Mouse (Mus musculus) thymus, postnatal 0 days (tissue): ENCODE measurements at regions not wholly inside any gene's neighbourhood (a gene's known extent, or its start where the extent isn't known, plus 50 kb on each side); places are given as distances from the start of the nearest gene placed in this dataset.
"Not testable (repeated sequence)": the region's sequence is repeated elsewhere in the genome, so short reads cannot be mapped to it uniquely, and the experiment has no call there.

Source experiments
- DNase-seq: peaks from one replicate; pipeline ENCODE4 v3.0.0-alpha.2; 2015; ENCODE audit warnings: low spot score

DNA sequence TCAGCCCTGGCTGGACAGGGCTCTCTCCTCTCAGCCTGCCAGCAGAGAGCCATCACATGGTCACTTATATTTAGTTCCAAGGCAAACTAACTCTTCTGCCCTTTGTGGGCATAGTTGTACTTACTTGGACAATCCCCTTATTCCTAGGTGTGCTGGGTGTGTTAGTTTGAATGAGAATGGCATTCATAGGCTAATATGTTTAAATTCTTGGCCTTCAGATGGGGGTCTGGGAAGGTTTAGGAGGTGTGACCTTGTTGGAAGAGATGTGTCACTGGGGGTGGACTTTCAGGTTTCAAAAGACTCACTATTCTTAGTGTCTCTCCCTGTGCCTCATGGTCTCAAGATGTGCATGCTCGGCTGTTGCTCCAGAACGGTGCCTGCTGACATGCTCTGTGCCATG, 250.5 kb upstream of the Myo3a start:
- no peak for DNase-seq

DNA sequence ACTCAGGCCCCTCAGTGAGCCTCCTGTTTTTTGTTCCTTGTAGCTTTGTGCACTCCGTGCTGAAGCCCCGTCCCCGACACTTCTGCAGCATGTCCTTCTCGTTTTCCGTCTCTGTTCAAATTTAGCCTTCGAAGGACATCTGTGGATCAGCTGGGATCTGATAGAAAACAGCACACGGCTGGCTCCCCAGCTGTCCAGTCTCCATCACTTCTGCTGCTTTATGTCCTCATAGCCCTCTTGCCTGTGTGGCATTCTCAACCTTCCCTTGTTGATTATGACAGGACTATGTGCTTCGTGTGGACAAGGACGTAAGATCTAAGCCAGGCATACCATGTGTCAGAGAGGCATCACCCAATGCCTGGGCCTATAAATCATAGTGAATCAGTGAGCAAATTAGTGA, 247.1 kb upstream of the Myo3a start:
- DNase-seq: no peak

DNA sequence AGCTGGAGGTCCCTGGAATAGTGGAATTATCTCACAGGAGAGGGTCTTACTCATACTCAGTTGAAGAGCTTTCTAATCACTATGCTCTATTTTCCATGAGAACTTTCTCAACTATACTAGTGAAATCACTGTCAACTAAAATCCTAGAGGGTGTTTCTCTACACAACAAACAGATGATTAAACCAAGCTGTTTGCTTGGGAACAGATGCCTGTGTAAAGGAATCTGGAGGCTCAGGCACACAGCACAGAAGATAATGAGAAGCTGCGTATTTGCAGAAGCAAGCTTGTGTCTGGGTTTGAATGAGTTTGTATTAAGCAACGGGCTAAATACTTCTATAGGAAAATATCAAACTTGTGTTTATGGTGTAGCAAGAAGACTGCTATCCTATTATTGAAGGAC, 202.9 kb upstream of the Myo3a start:
- no peak for DNase-seq

DNA sequence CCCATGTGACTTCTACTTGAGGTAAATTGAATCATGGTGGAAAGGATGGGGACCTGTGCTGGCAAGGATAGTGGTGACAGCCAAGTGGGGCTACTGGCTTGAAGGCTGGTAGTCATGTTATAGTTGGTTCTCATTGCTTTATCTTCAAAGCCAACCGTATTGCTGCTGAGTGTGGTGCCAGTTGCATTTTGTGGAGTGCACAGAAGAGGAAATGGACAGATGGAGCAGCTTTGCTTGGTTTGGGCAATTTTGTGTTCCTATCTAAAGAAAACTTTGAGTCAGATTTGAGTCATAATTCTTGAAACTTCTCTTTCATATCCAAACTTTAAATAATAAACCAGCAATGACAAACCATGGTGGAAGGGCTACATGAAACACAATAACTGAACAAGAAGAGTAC, 200.5 kb upstream of the Myo3a start:
- DNase-seq: no peak

DNA sequence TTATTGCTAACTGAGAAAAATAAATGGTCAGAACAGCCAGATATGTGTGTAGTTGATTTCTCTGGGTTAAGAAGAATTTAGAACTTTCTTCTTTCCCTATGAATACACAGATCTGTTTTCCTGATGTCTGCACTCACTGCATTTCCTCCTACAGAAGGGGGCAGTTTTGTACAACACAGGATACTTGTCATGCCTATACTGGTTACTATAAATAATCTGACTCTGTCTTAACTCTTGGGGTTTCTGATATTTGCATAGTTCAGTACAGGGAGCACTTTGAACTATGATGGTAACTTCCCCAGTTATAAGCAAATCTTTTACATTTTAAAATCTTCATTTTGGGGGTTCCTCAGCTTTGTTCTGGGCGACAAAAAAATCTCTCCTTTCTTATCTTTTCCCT, 198.7 kb upstream of the Myo3a start:
- DNase-seq: no peak

DNA sequence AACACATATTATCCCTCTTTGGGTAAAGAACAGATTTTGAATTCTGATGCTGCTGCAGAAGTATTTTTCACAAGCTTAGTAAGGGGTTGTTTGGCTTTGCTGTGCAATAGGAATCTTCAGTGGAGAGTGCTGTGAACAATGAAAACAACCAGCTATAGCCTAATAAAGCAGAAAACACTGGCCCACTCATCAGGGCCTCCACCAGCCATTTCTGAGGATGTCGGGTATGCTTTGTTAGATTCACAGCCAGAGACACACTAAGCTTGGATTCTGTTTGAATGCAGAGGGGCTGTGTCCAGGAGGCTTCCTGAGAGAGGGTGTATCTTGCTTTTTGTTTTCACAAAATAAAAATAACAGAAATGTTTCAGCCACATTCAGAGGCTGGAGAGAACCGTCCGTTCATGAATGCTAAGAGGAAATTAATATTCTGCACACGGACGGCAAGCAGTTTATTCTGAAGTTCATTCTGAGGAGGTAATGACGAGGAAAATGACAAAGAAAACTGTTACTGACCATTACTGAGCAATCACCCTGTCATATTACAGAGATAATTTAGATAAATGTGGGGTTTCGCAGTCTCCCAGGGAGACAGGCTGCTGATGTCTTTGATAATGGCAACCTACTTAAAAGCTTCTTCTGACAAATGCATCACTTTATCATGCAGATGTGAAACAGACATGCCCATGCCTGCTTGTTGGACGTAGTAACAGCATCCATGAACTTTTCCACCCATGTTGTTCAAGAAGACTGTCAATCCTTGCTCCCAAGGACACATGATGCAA, 198.1 kb upstream of the Myo3a start:
- no peak for DNase-seq

DNA sequence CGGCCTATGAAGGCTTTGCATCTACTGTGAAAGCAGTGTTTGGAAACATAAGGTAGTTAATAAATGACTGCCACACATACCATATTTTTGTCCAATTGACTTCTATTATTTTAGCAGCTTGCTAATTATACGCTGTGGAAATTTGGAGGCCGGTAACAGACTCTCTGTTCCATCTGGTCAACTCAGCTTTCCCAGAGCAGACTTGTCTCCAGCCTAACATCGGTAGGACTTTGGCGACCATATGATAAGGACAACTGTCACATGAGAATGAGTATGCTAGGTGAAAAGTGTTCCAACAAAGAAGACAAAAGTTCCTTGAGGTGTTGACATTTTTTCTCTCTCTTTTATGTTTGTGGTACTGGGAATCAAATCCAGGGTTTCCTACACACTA, 197.5 kb upstream of the Myo3a start:
- no peak for DNase-seq

DNA sequence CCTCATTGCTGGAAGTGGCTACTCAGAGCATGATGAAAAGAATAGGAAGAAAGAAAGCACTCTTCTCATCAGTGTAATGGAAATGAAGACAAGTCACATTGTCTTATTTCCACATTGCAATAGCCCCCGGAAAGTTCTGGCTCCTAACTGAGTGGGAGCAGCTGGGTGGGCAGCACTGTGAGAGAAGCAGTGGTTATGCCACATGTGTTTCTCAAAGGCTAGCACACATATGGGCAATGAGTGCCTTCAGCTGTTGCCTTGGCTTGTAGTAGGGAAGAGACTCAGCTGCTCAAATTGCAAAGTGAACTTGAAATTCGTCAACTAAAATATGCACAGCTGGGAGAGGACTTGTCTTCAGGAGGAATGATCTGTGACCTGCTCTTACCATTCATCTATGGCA, 190.5 kb upstream of the Myo3a start:
- no peak for DNase-seq

DNA sequence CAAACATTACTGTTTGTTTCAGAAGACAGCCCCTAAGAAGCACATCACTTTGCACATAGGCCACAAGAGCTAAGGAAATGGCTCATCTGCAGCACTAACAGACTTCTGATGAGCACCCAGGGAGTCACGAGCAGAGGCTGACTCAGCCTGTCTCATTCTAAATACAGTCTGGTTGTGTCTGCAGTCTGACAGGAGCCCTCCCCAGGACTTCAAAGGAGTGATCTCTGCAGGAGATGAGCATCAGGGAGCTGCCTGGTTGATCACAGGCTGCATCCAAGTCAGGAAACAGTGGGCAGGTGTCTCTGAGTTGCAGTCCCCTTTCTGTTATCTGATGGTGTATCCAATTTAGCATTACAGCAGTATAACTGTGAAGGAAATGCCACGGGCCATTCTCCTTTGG, 188.5 kb upstream of the Myo3a start:
- DNase-seq: no peak

DNA sequence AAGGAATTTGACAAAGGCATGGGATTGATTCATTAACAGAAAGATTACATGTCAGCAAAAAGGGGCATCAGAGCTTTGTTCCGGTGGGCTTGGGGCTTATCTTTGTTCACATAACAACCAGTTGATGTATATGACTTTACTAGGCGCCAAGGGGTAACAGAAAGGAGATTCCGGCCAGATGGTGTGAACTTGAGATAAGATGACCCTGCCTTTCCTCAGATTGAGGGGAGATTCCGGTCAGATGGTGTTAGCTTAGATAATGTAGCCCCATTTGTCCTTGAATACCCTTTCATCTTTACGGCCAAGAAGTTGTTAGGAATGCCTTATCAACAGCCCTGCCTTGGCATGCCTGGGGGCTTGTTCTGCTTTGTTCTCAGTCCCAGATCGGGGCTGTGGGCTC, 183.4 kb upstream of the Myo3a start:
- DNase-seq: not testable (repeated sequence)

DNA sequence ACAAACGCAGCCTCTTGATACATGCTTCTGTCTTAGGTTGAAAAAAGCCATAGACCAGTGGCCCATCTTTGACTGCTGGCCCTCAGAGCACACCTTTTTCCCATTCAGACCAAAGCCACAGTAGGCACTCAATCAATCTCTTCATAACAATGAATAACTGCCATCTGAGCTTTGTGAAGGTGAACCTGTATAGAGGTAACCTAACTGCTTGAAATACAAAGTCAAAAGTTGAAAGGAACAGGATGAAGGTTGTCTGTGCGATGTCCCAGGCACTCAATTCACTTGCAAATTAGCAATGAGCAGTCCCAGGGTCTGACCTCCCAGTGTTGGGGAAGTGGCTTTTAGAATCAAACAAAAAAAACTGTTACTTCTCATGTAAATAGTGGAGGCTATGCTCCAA, 182.4 kb upstream of the Myo3a start:
- DNase-seq: no peak

DNA sequence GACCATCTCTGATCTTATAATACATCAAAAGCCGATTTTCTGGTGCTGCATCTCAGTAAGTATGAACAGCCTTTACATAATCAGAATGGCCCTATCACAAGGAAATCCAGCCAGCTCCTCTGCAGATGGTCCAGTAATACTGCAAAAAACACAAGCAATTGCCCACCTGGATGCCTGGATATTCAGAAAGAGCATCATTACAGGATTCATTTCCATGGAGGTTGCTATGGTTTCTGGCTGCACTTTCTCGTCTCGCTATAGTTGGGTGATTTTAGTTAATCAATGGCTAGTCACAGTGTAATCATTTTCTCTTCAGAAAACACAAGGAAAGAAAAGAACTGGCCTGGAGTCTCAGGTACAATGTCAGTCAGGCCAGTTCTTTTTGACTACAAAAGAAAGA, 179.8 kb upstream of the Myo3a start:
- DNase-seq: no peak

DNA sequence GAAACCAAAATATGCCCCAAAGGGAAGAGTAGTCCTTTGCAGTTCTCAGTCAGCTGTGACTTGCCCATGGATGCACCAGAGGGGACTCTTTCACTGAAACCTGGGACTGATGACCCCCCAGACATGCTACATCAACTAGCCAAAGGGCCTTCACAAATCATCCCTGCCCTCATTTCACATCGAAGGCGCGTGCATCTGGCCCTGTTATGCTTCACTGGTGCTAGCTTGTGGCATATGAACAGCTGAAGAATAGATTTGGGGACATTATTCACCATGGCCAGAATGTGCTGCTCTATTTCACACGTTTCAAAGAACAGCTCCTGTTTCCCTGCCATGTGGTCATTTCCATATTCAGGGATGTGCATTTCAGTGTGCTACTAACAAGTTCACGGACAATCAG, 160.8 kb upstream of the Myo3a start:
- DNase-seq: no peak

DNA sequence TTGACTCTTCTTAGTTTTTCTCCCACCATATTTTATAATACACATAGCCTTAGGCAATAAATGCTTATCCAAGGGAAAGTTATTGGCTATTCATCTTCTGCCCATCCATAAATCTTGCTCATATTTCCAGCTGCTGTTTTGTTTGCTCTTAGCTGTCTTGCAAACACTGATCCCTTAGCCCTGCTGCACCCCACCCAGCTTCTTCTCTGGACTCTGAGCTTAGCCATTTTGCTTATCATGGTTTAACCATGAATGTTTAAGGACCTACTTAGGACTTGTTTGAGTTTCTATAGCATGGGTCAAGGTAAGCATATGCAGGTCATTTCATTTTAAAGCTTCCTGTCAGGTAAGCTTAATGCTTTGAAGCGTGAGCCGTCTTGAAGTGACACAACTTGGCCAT, 130.5 kb upstream of the Myo3a start:
- no peak for DNase-seq

DNA sequence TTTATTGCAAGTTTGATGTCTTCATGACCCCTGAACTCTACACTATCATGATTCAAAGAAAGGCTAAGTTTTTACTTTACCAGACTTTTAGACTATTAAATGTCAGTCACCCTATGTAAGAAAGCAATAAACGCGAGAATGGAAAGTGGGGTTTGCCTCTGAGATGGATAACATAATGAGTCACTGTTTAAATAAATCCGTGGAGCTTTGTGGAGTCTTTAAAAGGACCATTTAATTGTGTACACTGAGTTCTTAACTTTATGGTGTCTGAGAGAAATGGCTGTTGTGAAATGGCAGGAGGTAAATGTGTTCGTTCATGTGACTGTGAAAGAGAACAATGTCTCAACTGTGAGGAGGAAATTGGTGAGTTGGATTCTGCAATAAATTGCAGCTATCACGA, 122.2 kb upstream of the Myo3a start:
- DNase-seq: no peak

DNA sequence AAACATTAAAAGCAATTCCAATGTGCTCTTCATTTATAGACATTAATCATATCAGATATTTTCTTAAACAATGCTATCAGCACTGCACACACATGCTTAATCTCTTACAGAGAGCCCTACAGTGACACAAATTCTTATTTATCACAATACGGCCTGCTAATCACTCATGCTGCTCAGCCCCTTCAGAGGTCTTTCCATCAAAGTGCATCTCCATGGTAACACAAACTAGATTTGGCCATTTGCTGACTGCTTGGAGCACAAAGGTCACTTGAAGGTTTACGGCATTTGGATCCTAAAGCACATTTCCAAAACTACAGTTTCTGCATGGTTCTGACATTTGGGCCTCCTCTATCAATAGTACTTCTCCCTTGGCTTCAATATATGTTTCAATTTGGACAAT, 77.6 kb upstream of the Myo3a start:
- no peak for DNase-seq

DNA sequence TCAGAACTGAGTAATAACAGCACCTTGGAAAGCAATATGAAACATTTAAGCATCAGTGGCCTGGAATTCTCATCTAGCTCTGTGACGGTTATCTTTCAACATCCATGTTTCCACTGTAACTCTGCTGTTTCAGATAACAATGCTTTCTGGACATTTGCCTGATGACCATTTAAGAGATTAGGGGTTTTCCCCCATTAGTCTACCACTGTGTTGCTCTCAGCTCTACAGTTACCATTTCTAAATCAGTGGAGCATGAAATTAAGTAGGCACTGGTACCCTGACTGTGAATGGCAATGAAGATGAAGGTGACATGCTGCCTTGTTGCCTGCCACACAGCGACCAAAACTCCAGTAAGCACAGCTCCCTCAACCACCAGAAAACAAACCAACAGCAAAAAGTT, 70.7 kb upstream of the Myo3a start:
- no peak for DNase-seq

DNA sequence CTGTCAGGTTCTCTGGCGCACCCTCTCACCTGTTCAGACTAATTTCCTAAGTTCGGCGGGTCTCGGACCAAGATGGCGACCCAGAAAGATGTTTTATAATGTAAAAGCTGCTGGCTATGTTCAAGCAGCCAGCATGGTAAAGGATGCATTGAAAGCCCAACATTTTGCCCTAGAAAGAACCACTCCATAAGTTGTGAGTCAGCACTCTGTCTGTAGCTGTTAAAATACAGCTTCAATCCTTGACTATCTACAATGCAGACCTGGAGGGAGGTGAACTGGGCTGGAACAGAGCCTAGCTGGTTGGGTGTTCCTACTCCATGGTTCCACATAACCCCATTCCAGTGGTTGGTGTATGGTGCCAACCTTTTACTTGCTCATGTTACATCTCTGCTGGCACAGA, 61.9 kb upstream of the Myo3a start:
- DNase-seq: no peak

DNA sequence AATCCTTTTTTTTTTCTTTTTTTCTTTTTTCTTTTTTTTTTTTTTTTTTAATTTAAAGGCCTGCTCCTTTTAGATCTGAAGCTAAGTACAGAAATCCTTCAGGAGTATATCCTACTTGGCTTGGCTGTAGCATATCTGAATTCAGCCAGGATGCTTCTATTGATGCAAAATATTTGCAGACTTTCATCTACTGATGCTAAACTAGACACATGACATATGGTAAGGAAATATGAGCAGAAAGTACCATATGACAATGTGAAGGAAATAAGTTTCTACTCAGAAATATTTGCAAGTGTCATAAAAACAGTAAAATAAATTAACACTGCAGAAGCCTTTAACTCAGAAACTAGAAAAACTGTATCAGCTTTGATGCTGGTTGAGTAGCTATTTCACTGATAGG, 61.4 kb upstream of the Myo3a start:
- no peak for DNase-seq
